Mouse (Mus musculus): ENCODE results near the gene 5730455P16Rik. TPM values are rescaled to one million over a fixed set of nuclear protein-coding genes. Genes with fewer than 3 reads are reported as not detected.

The 5730455P16Rik gene
- polyA plus RNA-seq (2015; fragmentation: Illumina TruSeq; extraction: RNeasy Lipid Tissue Mini Kit (QIAGEN cat#74804); ENCODE audit: low read depth, low replicate concordance) = 46.5 TPM

DNA sequence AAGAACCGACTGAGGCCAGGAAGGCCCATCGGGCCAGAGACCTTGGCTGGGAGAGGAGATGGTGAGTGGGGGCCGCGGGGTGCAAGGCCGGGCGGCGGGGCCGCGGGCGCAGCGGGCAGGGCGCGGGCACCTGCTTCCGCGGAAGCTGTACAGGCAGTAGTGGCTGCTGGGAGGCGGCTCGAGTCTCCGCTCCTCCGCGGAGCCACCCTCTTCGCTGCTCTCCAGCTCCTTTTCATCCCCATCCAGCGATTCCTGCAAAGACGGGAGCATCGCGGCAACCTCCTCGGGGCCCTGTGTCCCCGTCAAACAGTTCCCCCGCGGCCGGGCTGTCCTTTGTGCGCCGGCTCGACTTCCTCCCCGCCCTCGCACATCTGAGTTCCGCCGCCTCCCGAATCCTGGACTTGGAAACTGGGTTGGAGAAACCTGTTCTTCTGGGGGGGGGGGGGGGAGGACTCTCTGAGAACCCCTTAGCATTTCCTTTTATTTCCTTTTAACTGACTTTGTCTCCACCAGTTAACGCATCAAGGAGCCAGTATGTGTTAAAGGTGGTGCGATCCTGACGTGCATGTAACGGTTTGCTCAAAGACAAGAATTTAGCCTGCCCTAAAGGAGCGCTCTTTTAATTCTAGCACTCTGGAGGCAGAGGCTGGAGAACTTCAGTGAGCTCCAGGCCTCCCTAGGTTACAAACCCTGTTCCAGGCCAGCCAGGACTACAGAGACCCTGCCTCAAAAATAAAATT is at the start of gene 5730455P16Rik:
5730455P16Rik (minus strand) TSS at position 323 of the 740 bp plus-strand sequence.

DNA sequence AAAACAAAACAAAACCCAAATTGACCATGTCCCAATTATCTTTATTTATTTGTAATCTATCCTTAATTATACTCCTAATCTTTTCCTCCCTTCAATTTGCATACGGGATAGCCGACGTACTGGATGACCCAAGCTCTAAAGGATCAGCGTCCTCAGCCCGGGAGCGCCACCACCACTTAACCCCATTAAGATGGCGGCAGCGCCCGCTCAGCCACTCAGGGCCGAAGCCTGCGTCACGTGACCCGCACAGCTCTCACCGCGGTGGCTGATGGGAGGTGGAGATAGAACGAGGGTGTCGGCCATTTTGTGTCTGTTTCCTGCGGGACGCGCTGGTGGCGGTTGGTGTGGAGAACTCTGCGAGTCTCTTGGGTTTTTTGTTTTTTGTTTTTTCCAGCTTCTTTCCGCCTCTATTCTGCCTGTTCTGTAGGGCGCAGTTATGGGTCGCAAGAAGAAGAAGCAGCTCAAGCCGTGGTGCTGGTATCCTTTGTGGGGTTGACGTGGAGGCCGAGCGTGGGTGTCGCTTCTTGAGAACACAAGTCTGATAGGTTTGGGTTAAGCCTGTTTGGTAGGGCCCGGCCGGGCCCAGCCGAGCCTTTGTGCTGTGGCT is 5.3 kb upstream of the 5730455P16Rik start, which contains the start of gene Zfp207:
Zfp207 (plus strand) TSS at position 261 of the 607 bp plus-strand sequence.

Other genes with a start within 250 kb of the 5730455P16Rik start
- gene Tefm, start 235.9 kb downstream of the 5730455P16Rik start, polyA plus RNA-seq (2015; fragmentation: Illumina TruSeq; extraction: RNeasy Lipid Tissue Mini Kit (QIAGEN cat#74804); ENCODE audit: low read depth, low replicate concordance) = 13.2 TPM
- 4.4 TPM for gene Adap2, start 223.9 kb downstream of the 5730455P16Rik start, polyA plus RNA-seq (2015; fragmentation: Illumina TruSeq; extraction: RNeasy Lipid Tissue Mini Kit (QIAGEN cat#74804); ENCODE audit: low read depth, low replicate concordance)
- gene Rnf135, start 194.2 kb downstream of the 5730455P16Rik start, polyA plus RNA-seq (2015; fragmentation: Illumina TruSeq; extraction: RNeasy Lipid Tissue Mini Kit (QIAGEN cat#74804); ENCODE audit: low read depth, low replicate concordance) = 4.7 TPM
- gene Rhot1, start 169.0 kb downstream of the 5730455P16Rik start, polyA plus RNA-seq (2015; fragmentation: Illumina TruSeq; extraction: RNeasy Lipid Tissue Mini Kit (QIAGEN cat#74804); ENCODE audit: low read depth, low replicate concordance) = 76.1 TPM
- gene Rhbdl3, start 77.1 kb downstream of the 5730455P16Rik start, polyA plus RNA-seq (2015; fragmentation: Illumina TruSeq; extraction: RNeasy Lipid Tissue Mini Kit (QIAGEN cat#74804); ENCODE audit: low read depth, low replicate concordance) = 10.2 TPM
- 148 TPM for gene Zfp207, start 5.2 kb upstream of the 5730455P16Rik start, polyA plus RNA-seq (2015; fragmentation: Illumina TruSeq; extraction: RNeasy Lipid Tissue Mini Kit (QIAGEN cat#74804); ENCODE audit: low read depth, low replicate concordance)
- 63.1 TPM for gene Psmd11, start 50.6 kb upstream of the 5730455P16Rik start, polyA plus RNA-seq (2015; fragmentation: Illumina TruSeq; extraction: RNeasy Lipid Tissue Mini Kit (QIAGEN cat#74804); ENCODE audit: low read depth, low replicate concordance)
- 130 TPM for gene Cdk5r1, start 99.0 kb upstream of the 5730455P16Rik start, polyA plus RNA-seq (2015; fragmentation: Illumina TruSeq; extraction: RNeasy Lipid Tissue Mini Kit (QIAGEN cat#74804); ENCODE audit: low read depth, low replicate concordance)

Data from brain, adult 10 weeks (tissue).